Mouse (Mus musculus): ENCODE data around the gene Zfp64. TPM values are rescaled to one million over a fixed set of nuclear protein-coding genes. Genes with fewer than 3 reads are reported as not detected.
"Not testable (repeated sequence)": the region's sequence is repeated elsewhere in the genome, so short reads cannot be mapped to it uniquely, and the experiment has no call there.

The Zfp64 gene
- polyA plus RNA-seq, 1 experiment from 2014 or later = 37.2 TPM

DNA sequence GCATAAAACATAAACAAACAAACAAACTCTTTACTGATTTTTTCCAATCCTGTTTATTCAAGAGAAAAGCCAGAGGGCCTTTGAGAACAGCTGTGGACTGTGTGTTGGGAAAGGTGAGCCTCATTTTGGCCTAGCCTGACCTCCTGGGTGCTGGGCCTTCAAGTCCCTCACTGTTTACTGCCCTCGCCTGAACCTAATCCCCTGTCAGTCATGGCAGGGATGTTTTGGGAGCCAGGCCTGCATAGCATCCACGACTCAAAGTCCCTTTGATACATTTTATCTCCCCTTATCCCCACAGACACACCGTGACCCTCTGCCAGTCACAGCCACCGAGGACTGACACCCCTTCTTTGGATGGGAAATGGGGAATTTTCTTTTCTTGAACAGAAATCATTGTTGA lies 92.7 kb downstream of the Zfp64 start:
- Histone ChIP-seq H3K27me3 (ENCODE audit: control insufficient read depth, insufficient read depth, low read length) (no peaks in the 10 kb centered on the region), H3K4me2 (replicated peaks; ENCODE audit: low read depth, low read length) (no peak overlapping the region), H3K4me1 (ENCODE audit: control insufficient read depth, insufficient read depth, low read length) (no peaks in the 10 kb centered on the region), H3K9me3 (ENCODE audit: control insufficient read depth, low read depth, low read length) (no peaks in the 10 kb centered on the region), H3K4me3 (ENCODE audit: low read depth, low read length) (no peak overlapping the region), H3K36me3 (ENCODE audit: control insufficient read depth, insufficient read depth, low read length) (no peaks in the 10 kb centered on the region), H3K27ac (ENCODE audit: low read length) (no peak overlapping the region), H3K9ac (replicated peaks; ENCODE audit: low read depth, low read length) (no peak overlapping the region)
- no peak for ATAC-seq (ENCODE audit: insufficient number of reproducible peaks, insufficient read depth, low FRiP score, low read depth)
- WGBS = 56% methylated on average over 4 of the region's 4 CpGs

DNA sequence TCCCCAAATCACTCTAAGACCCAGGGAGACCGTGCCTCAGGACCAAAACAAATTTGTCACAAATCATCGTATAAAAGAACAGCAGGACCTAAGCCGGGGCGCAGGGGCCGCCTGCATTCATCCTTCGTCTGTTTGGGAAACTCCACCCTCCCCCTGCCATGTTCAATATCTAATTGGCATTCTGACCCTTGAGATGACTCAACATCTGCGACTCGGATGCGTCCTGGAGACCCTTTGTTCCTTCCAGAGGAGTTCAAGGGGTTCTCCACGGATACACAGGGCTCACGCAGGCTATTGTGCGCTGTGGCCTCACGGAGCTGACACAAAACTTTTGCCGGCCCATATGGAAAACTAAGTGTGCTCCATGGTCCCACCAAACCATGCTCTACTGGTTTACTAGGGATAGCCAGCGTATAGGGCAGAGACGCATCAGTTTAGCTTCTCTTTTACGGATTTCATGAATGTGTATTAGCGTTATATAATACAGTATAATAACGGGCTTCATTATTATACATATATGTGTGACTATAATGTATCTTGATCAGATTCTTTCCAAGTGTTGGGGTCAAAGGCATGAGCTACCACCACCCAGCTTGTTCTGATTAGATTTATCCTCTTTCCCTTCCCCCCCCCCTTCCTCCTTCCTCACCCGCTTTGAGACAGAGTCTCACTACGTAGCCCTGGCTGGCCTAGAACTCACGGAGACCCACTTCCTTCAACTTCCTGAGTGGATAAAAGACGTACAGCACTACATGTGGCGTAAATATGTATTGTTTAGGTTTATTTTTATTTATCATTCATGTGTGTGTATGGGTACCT lies 94.3 kb downstream of the Zfp64 start:
- no peak for ATAC-seq (ENCODE audit: insufficient number of reproducible peaks, insufficient read depth, low FRiP score, low read depth)
- no peaks in the 10 kb centered on the region for H3K36me3 ChIP-seq (ENCODE audit: control insufficient read depth, insufficient read depth, low read length)
- WGBS = 57% methylated on average over 24 of the region's 24 CpGs
- no peak overlapping the region for H3K27ac ChIP-seq (ENCODE audit: low read length)
- H3K27me3 ChIP-seq (ENCODE audit: control insufficient read depth, insufficient read depth, low read length) = no peaks in the 10 kb centered on the region
- no peaks in the 10 kb centered on the region for H3K4me1 ChIP-seq (ENCODE audit: control insufficient read depth, insufficient read depth, low read length)
- no peak overlapping the region for H3K4me3 ChIP-seq (ENCODE audit: low read depth, low read length)
- H3K9ac ChIP-seq (replicated peaks; ENCODE audit: low read depth, low read length) = no peak overlapping the region
- H3K9me3 ChIP-seq (ENCODE audit: control insufficient read depth, low read depth, low read length) = no peaks in the 10 kb centered on the region
- H3K4me2 ChIP-seq (replicated peaks; ENCODE audit: low read depth, low read length) = no peak overlapping the region

DNA sequence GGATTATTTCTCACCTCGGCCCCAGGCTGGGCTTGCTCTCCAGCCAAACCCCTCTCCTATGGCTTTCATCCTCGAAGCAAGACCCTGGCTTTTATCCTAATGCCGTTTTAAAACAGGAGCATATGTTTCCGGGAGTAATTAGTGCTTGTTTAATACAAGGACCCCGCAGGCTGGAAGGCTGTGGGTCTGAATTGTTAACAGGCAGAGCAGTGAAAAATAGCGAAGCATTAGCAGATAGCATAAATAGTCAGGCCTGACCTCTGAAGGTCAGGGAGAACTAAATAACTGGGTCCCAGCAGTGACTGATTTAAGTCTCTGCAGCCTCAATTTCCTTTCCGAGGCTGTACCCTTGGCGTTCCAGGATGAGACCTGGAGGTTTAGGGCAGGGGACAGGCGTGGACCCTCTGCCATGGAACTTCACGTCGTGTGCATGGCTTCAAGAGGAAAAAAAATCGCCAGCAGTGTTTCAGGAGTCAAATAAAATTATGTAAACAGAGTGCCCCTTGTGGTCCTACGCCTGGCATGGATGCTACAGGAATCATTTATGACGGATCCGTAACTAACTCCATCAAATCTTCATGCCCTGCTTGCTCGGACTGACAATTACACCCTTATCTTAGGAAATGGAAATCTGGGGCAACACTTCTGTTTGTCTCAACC lies 95.2 kb downstream of the Zfp64 start:
- no peak for ATAC-seq (ENCODE audit: insufficient number of reproducible peaks, insufficient read depth, low FRiP score, low read depth)
- Histone ChIP-seq H3K36me3 (ENCODE audit: control insufficient read depth, insufficient read depth, low read length) (no peaks in the 10 kb centered on the region), H3K4me3 (ENCODE audit: low read depth, low read length) (no peak overlapping the region), H3K27ac (ENCODE audit: low read length) (no peak overlapping the region), H3K9ac (replicated peaks; ENCODE audit: low read depth, low read length) (no peak overlapping the region), H3K4me1 (ENCODE audit: control insufficient read depth, insufficient read depth, low read length) (no peaks in the 10 kb centered on the region), H3K9me3 (ENCODE audit: control insufficient read depth, low read depth, low read length) (no peaks in the 10 kb centered on the region), H3K4me2 (replicated peaks; ENCODE audit: low read depth, low read length) (no peak overlapping the region), H3K27me3 (ENCODE audit: control insufficient read depth, insufficient read depth, low read length) (no peaks in the 10 kb centered on the region)
- 27% methylated on average over 16 of the region's 16 CpGs for WGBS

DNA sequence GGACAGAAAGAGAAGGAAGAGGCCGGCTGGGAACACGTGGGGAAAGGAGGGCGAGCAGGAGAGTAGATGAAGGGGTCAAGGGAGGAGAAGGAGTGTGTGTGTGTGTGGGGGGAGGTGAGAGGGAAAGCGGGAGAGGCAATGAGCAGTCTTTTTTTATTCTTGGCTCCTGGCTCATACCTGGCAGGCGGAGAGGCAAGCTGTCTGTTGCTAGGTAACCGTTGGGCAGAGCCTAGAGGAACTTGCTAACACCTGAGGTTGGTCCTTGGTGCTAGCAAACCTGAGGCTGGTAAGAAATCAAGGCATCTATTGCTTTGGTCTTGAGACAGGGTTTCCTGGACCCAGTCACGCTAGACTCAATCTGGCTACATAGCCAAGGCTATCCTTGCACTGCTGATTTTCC lies 98.7 kb downstream of the Zfp64 start:
- Histone ChIP-seq H3K36me3 (ENCODE audit: control insufficient read depth, insufficient read depth, low read length) (no peaks in the 10 kb centered on the region), H3K4me1 (ENCODE audit: control insufficient read depth, insufficient read depth, low read length) (no peaks in the 10 kb centered on the region), H3K4me3 (ENCODE audit: low read depth, low read length) (no peak overlapping the region), H3K27me3 (ENCODE audit: control insufficient read depth, insufficient read depth, low read length) (no peaks in the 10 kb centered on the region), H3K9ac (replicated peaks; ENCODE audit: low read depth, low read length) (no peak overlapping the region), H3K9me3 (ENCODE audit: control insufficient read depth, low read depth, low read length) (no peaks in the 10 kb centered on the region), H3K27ac (ENCODE audit: low read length) (no peak overlapping the region), H3K4me2 (replicated peaks; ENCODE audit: low read depth, low read length) (no peak overlapping the region)
- no peak for ATAC-seq (ENCODE audit: insufficient number of reproducible peaks, insufficient read depth, low FRiP score, low read depth)
- 42% methylated on average over 7 of the region's 7 CpGs for WGBS

DNA sequence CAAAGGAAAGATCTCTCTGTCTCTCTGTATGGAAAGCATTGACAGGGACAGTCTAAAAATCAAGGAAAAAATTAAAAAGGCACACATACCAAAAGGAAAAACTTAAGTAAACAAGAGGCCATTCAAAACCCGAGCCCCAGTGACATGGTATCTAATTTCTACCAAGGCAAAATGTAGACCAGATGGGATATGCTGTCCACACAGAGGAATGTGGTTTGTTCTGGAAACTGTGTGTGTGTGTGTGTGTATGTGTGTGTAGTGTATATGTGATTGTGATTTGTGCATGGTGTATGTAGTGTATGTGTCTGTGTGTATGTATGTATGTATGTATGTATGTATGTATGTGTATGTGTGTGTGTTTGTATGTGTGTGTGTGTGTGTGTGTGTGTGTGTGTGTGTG lies 100.6 kb downstream of the Zfp64 start:
- ATAC-seq (ENCODE audit: insufficient number of reproducible peaks, insufficient read depth, low FRiP score, low read depth) = no peak
- H3K36me3 ChIP-seq (ENCODE audit: control insufficient read depth, insufficient read depth, low read length) = no peaks in the 10 kb centered on the region
- no peaks in the 10 kb centered on the region for H3K4me1 ChIP-seq (ENCODE audit: control insufficient read depth, insufficient read depth, low read length)

DNA sequence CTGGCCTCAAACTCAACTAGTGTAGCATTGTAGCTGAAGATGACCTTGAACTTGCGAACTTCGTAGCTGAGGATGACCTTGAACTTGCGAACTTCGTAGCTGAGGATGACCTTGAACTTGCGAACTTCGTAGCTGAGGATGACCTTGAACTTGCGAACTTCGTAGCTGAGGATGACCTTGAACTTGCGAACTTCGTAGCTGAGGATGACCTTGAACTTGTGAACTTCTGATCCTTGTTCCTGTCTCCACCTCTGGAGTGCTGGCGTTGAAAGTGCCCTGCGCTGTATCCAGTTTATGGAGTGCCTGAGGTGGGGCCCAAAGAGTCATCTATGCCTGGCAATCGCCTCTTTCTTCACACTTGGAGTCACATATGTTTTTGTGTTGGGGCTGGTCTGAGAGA lies 101.5 kb downstream of the Zfp64 start:
- H3K36me3 ChIP-seq (ENCODE audit: control insufficient read depth, insufficient read depth, low read length); ATAC-seq (ENCODE audit: insufficient number of reproducible peaks, insufficient read depth, low FRiP score, low read depth); H3K9ac ChIP-seq (replicated peaks; ENCODE audit: low read depth, low read length); H3K27me3 ChIP-seq (ENCODE audit: control insufficient read depth, insufficient read depth, low read length); H3K4me3 ChIP-seq (ENCODE audit: low read depth, low read length); H3K4me2 ChIP-seq (replicated peaks; ENCODE audit: low read depth, low read length); H3K27ac ChIP-seq (ENCODE audit: low read length); H3K9me3 ChIP-seq (ENCODE audit: control insufficient read depth, low read depth, low read length); H3K4me1 ChIP-seq (ENCODE audit: control insufficient read depth, insufficient read depth, low read length): not testable (repeated sequence)
- WGBS = 93% methylated on average over 11 of the region's 13 CpGs

More for the DNA sequence above, 100.6 kb downstream of the Zfp64 start:
- Histone ChIP-seq H3K27me3 (ENCODE audit: control insufficient read depth, insufficient read depth, low read length) (no peaks in the 10 kb centered on the region), H3K4me2 (replicated peaks; ENCODE audit: low read depth, low read length) (no peak overlapping the region), H3K9me3 (ENCODE audit: control insufficient read depth, low read depth, low read length) (no peaks in the 10 kb centered on the region), H3K27ac (ENCODE audit: low read length) (no peak overlapping the region), H3K9ac (replicated peaks; ENCODE audit: low read depth, low read length) (no peak overlapping the region), H3K4me3 (ENCODE audit: low read depth, low read length) (no peak overlapping the region)
- WGBS = 18% methylated on average over 1 of the region's 1 CpGs

DNA sequence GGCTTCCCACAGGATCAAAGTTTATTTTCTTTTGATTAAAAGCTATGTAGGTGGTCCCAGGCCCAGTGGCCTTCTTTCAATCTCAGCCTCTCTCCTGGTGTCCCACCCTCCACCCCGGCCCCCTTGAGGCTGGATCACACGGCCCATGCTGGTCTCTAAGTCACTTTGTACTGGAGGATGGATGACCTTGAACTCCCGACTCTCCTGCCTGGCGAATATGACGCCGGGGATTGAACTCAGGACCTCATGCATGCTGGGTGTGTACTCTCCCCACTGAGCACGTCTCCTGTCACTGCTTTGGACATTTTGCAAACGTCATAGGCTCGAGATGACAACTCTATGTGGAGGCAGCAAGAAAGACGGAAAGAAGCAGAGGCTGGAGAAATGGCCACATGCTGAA lies 103.8 kb downstream of the Zfp64 start:
- Histone ChIP-seq H3K9ac (replicated peaks; ENCODE audit: low read depth, low read length) (no peak overlapping the region), H3K36me3 (ENCODE audit: control insufficient read depth, insufficient read depth, low read length) (no peaks in the 10 kb centered on the region), H3K4me3 (ENCODE audit: low read depth, low read length) (no peak overlapping the region), H3K9me3 (ENCODE audit: control insufficient read depth, low read depth, low read length) (no peaks in the 10 kb centered on the region), H3K27me3 (ENCODE audit: control insufficient read depth, insufficient read depth, low read length) (no peaks in the 10 kb centered on the region), H3K4me1 (ENCODE audit: control insufficient read depth, insufficient read depth, low read length) (no peaks in the 10 kb centered on the region), H3K4me2 (replicated peaks; ENCODE audit: low read depth, low read length) (no peak overlapping the region), H3K27ac (ENCODE audit: low read length) (no peak overlapping the region)
- WGBS = 49% methylated on average over 10 of the region's 10 CpGs
- ATAC-seq (ENCODE audit: insufficient number of reproducible peaks, insufficient read depth, low FRiP score, low read depth) = no peak

DNA sequence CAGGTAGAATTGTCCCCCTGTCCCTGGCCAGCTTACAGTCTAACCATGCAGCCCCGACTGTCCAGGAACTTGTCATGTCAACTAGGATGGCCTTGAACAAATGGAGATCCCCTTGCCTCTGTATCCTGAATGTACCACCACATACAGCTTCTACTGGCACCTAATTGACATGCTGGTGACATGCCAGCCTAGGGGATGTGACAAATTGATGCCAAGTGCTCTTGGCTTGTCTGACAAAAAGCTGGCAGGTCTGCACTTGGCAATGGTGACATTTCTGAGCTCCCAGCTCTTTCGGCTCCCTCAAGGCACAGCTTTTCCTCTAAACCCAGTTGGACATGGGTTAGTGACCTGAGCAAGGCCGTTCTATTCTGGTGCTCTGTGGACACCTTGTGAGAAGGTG lies 106.8 kb downstream of the Zfp64 start:
- Histone ChIP-seq H3K4me2 (replicated peaks; ENCODE audit: low read depth, low read length) (no peak overlapping the region), H3K4me1 (ENCODE audit: control insufficient read depth, insufficient read depth, low read length) (no peaks in the 10 kb centered on the region), H3K4me3 (ENCODE audit: low read depth, low read length) (no peak overlapping the region), H3K27me3 (ENCODE audit: control insufficient read depth, insufficient read depth, low read length) (no peaks in the 10 kb centered on the region), H3K9ac (replicated peaks; ENCODE audit: low read depth, low read length) (no peak overlapping the region), H3K27ac (ENCODE audit: low read length) (no peak overlapping the region), H3K36me3 (ENCODE audit: control insufficient read depth, insufficient read depth, low read length) (no peaks in the 10 kb centered on the region), H3K9me3 (ENCODE audit: control insufficient read depth, low read depth, low read length) (no peaks in the 10 kb centered on the region)
- ATAC-seq (ENCODE audit: insufficient number of reproducible peaks, insufficient read depth, low FRiP score, low read depth) = no peak
- whole genome bisulfite sequencing = 90% methylated on average over 3 of the region's 3 CpGs
